7 mouse cellular contexts compared by ENCODE assay signal in genomic region chr3:27607081-27607795, GRCm38 (mm10).
A peak's percentile ranks its signal among the peaks of the same experiment; 100 is the strongest.
DNase-seq lines count a peak whose midpoint lies in the region; ATAC-seq and TF ChIP-seq lines count a peak whose summit lies in the region.

No protein-coding gene starts in this region.

- peak; percentile 51 for DNase-seq in adipocyte (ENCODE audit: low spot score)
- DNase-seq in forelimb bud, embryonic 11.5 days (ENCODE audit: low read depth, low spot score): peak; percentile 58
- peak; percentile 44 to 59 for DNase-seq in layer of hippocampus, postnatal 14 days (ENCODE audit: low spot score in 2 of 2)
- DNase-seq in lung, postnatal 36 days: peak; percentile 73

- no peak; the same call in 1 of the 2 replicates for TF ChIP-seq POLR2A in testis, adult 2 months (IDR thresholded peaks at IDR 0.05; ENCODE audit: control insufficient read depth, low read depth, low read length)

- no peaks in the 10 kb centered on the region for H3K27me3 ChIP-seq in C2C12 (ENCODE audit: control insufficient read depth, insufficient read depth, insufficient read length)
- H3K27me3 ChIP-seq in testis, adult 2 months (ENCODE audit: control insufficient read depth, insufficient read depth, low read length): no peaks in the 10 kb centered on the region

- ATAC-seq in hematopoietic stem cell, adult 5-6 weeks (replicated peaks in 1 of 2; ENCODE audit: insufficient read depth in 1 of 2, low FRiP score in 2 of 2, low TSS enrichment in 1 of 2, low read depth in 1 of 2, poor library complexity in 2 of 2, severe bottlenecking in 2 of 2): peak; percentile 93 to 98

- peaks cover 2% of the 10 kb centered on the region for H3K36me3 ChIP-seq in C2C12 (ENCODE audit: control insufficient read depth, insufficient read depth)
- no peaks in the 10 kb centered on the region for H3K36me3 ChIP-seq in testis, adult 2 months (ENCODE audit: control insufficient read depth, insufficient read depth, low read length)

- peak overlapping the region; percentile 57 for H3K27ac ChIP-seq in testis, adult 2 months (ENCODE audit: control insufficient read depth, insufficient read depth, low read depth, low read length)

- H3K4me3 ChIP-seq in C2C12 (ENCODE audit: insufficient read depth, poor library complexity, severe bottlenecking): peak overlapping the region; percentile 6
- H3K4me3 ChIP-seq in testis, adult 2 months (ENCODE audit: control insufficient read depth, low read depth, low read length): no peak overlapping the region

- H3K4me1 ChIP-seq in testis, adult 2 months (ENCODE audit: control insufficient read depth, insufficient read depth, low read length): peaks cover 5% of the 10 kb centered on the region; the same call in 1 of the 2 replicates

- peaks cover 95% of the 10 kb centered on the region for H3K79me2 ChIP-seq in C2C12 (ENCODE audit: control insufficient read depth, insufficient read depth)

- no peak for TF ChIP-seq CTCF in C2C12 (IDR thresholded peaks at IDR 0.05; ENCODE audit: control insufficient read depth, insufficient read depth, insufficient read length)
- no peak for TF ChIP-seq CTCF in testis, adult 2 months (IDR thresholded peaks at IDR 0.05; ENCODE audit: control insufficient read depth, insufficient read depth, insufficient replicate concordance, low read depth, low read length)

- H3ac ChIP-seq in C2C12 (ENCODE audit: control insufficient read depth, insufficient read length, low read depth): peak overlapping the region; percentile 57

- peaks cover 41% of the 10 kb centered on the region for H3K79me3 ChIP-seq in C2C12 (ENCODE audit: low read depth)

TF ChIP-seq in C2C12, 6 proteins besides CTCF, POLR2A, EP300 and RAD21:
- no peak for TF ChIP-seq MYOD1 (IDR thresholded peaks at IDR 0.05; ENCODE audit: control insufficient read depth, insufficient read length, low read depth)
- TF ChIP-seq FOSL1 (IDR thresholded peaks at IDR 0.05; ENCODE audit: insufficient read depth, low read length, poor library complexity, severe bottlenecking): no peak
- no peak for TF ChIP-seq MYOG (IDR thresholded peaks at IDR 0.05; ENCODE audit: control insufficient read depth, extremely low read depth, insufficient read length)
